Mouse (Mus musculus): ENCODE data around the gene Frat2. TPM values are rescaled to one million over a fixed set of nuclear protein-coding genes. Genes with fewer than 3 reads are reported as not detected.

The Frat2 gene
- polyA plus RNA-seq, 1 experiment from 2014 or later, result 22.7 TPM

GRCm38 (mm10) chr19:41841105-41841750, 6.7 kb downstream of the Frat2 start:
- Histone ChIP-seq H3K4me1 (peaks cover 14% of the 10 kb centered on the region), H3K27ac (no peak overlapping the region), H3K4me3 (replicated peaks) (no peak overlapping the region), H3K9me3 (no peaks in the 10 kb centered on the region), H3K36me3 (replicated peaks) (no peaks in the 10 kb centered on the region), H3K27me3 (no peaks in the 10 kb centered on the region), H3K9ac (no peak overlapping the region), H3K4me2 (no peak overlapping the region)
- WGBS, result 87% methylated on average over 7 of the region's 7 CpGs
- no peak for ATAC-seq (ENCODE audit: low FRiP score)

- H3K4me2 ChIP-seq, result no peak overlapping the region
- ATAC-seq (ENCODE audit: low FRiP score), result no peak
- no peak overlapping the region for H3K4me3 ChIP-seq (replicated peaks)
- no peak overlapping the region for H3K9ac ChIP-seq
- peaks cover 16% of the 10 kb centered on the region for H3K4me1 ChIP-seq
- H3K9me3 ChIP-seq, result no peaks in the 10 kb centered on the region
- no peaks in the 10 kb centered on the region for H3K36me3 ChIP-seq (replicated peaks)
- no peak overlapping the region for H3K27ac ChIP-seq
- H3K27me3 ChIP-seq, result no peaks in the 10 kb centered on the region
- WGBS, result 93% methylated on average over 3 of the region's 3 CpGs
Observed at GRCm38 (mm10) chr19:41839685-41840084, 8.2 kb downstream of the Frat2 start.

DNA sequence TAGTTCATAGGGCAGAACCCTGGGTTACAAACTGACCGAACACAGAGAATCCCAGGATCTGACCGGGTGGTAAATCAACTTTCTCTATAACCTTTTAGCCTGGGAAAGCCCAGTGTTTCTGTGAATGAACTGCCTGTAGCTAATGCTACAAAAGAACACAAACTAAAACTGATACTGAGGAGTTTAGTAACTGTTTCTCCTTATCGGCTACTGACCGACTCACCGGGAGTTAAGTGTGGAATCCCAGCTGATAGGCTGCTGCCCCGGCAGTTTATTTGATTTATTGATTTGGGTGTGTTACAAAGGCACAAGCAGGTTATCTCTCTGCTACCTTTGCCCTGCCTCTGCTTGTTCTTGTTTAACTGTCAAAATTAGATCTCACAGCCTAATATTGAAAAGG, 9.1 kb downstream of the Frat2 start:
- 83% methylated on average over 6 of the region's 6 CpGs for WGBS
- no peak for ATAC-seq (ENCODE audit: low FRiP score)

DNA sequence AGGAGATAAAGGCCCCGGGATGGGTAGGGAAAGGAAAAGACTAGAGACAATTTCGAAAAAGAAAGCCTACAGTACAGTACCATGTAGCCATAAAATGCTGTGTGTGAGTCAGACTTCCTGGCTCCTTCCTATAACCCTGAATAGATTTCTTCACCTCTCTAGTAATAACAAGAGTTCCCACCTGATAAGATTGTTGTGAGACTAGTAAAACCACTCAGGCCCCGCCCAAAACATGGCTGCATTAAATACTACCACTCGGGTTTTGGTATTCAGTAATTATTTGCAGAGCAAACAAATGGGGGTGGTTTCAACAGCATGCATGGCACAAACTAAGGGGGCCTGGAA, 10.0 kb downstream of the Frat2 start:
- Histone ChIP-seq H3K4me1 (peaks cover 24% of the 10 kb centered on the region), H3K27me3 (peaks cover 4% of the 10 kb centered on the region; the same call in 1 of the 2 replicates), H3K9ac (no peak overlapping the region), H3K27ac (no peak overlapping the region), H3K9me3 (no peaks in the 10 kb centered on the region), H3K4me2 (no peak overlapping the region), H3K4me3 (replicated peaks) (no peak overlapping the region), H3K36me3 (replicated peaks) (no peaks in the 10 kb centered on the region)
- no peak for ATAC-seq (ENCODE audit: low FRiP score)
- WGBS, result 72% methylated on average over 4 of the region's 4 CpGs

More for the DNA sequence above, 9.1 kb downstream of the Frat2 start:
- peaks cover 16% of the 10 kb centered on the region for H3K4me1 ChIP-seq
- no peaks in the 10 kb centered on the region for H3K9me3 ChIP-seq
- no peaks in the 10 kb centered on the region for H3K36me3 ChIP-seq (replicated peaks)
- no peak overlapping the region for H3K4me2 ChIP-seq
- H3K4me3 ChIP-seq (replicated peaks), result no peak overlapping the region
- H3K9ac ChIP-seq, result no peak overlapping the region
- no peak overlapping the region for H3K27ac ChIP-seq
- no peaks in the 10 kb centered on the region for H3K27me3 ChIP-seq

GRCm38 (mm10) chr19:41837194-41837916, 10.6 kb downstream of the Frat2 start:
- peaks cover 30% of the 10 kb centered on the region for H3K4me1 ChIP-seq
- H3K27ac ChIP-seq, result no peak overlapping the region
- no peak for ATAC-seq (ENCODE audit: low FRiP score)
- H3K4me3 ChIP-seq (replicated peaks), result no peak overlapping the region
- no peak overlapping the region for H3K4me2 ChIP-seq
- 84% methylated on average over 9 of the region's 9 CpGs for WGBS
- H3K36me3 ChIP-seq (replicated peaks), result no peaks in the 10 kb centered on the region
- H3K9me3 ChIP-seq, result no peaks in the 10 kb centered on the region
- no peak overlapping the region for H3K9ac ChIP-seq
- H3K27me3 ChIP-seq, result peaks cover 9% of the 10 kb centered on the region; the same call in 1 of the 2 replicates

DNA sequence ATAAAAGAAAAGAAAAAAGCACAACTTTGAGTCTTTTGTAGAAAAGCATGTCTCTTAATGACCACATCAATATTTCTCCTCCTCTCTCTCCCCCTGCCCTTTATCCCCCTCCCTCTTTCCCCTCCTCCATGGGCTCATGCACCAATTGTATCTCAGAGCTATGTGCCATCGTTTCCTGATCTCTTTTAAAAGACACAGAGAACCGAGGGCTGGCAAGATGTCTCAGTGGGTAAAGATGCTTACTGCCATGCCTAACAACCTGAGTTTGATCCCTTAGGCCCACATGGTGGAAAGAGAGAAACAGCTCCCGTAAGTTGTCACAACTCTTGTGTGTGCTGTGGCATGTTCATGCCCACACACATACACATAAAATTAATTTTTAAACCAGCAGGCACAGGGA, 11.2 kb downstream of the Frat2 start:
- Histone ChIP-seq H3K4me3 (replicated peaks) (no peak overlapping the region), H3K27me3 (peaks cover 13% of the 10 kb centered on the region; the same call in 1 of the 2 replicates), H3K4me2 (no peak overlapping the region), H3K36me3 (replicated peaks) (no peaks in the 10 kb centered on the region), H3K9me3 (no peaks in the 10 kb centered on the region), H3K9ac (no peak overlapping the region), H3K4me1 (peaks cover 36% of the 10 kb centered on the region), H3K27ac (no peak overlapping the region)
- no peak for ATAC-seq (ENCODE audit: low FRiP score)
- WGBS, result 55% methylated on average over 3 of the region's 3 CpGs

DNA sequence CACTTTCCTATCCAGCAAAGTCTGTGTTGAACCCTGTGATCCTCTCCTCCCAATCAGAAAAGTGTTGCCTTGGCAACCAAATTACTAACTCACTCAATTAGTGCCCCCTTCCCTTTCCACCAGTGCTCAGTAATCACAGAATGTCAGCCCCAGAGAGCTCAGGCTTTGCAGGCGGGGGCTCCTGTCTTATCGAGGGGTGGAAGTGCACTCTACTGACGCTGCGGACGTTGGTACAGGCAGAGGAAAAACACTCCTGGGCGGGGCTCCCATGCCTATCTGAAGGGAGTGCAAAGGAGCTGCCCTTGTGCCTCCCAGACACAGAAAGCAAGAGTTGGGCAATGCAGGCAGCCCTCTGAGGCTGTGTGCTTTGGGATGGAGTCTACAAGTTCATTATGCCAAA, 12.1 kb downstream of the Frat2 start:
- WGBS, result 3% methylated on average over 6 of the region's 6 CpGs
- Histone ChIP-seq H3K9ac (no peak overlapping the region), H3K36me3 (replicated peaks) (no peaks in the 10 kb centered on the region), H3K9me3 (no peaks in the 10 kb centered on the region), H3K27me3 (peaks cover 18% of the 10 kb centered on the region; the same call in 1 of the 2 replicates), H3K4me2 (peak overlapping the region; percentile 47), H3K4me1 (peaks cover 45% of the 10 kb centered on the region), H3K4me3 (replicated peaks) (peak overlapping the region; percentile 9; the same call in 1 of the 2 replicates), H3K27ac (peak overlapping the region; percentile 84)
- ATAC-seq (ENCODE audit: low FRiP score), result peak; percentile 85

DNA sequence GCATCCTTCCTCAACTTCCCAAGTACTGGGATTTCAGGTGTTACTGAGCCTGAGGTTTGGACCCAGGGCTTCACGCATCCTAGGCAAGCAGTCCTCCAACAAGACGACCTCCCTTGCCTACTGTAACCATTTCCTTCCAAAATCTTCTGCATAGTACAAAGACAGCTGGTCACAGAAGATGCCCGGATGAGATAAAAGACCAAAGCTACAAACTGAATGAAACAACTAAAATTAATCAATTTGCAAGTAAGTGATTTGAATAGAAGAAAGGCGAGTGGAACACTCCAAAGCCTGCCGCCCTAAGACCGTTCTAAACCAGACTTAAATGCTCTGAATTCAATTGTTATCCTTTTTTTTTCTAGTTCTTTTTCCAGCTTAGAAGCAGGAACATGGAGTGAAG, 12.5 kb downstream of the Frat2 start:
- ATAC-seq (ENCODE audit: low FRiP score), result no peak
- H3K27ac ChIP-seq, result peak overlapping the region; percentile 84
- peaks cover 18% of the 10 kb centered on the region; the same call in 1 of the 2 replicates for H3K27me3 ChIP-seq
- H3K9ac ChIP-seq, result no peak overlapping the region
- no peaks in the 10 kb centered on the region for H3K36me3 ChIP-seq (replicated peaks)
- 41% methylated on average over 6 of the region's 6 CpGs for WGBS
- no peaks in the 10 kb centered on the region for H3K9me3 ChIP-seq
- H3K4me1 ChIP-seq, result peaks cover 49% of the 10 kb centered on the region
- H3K4me2 ChIP-seq, result peak overlapping the region; percentile 47
- no peak overlapping the region for H3K4me3 ChIP-seq (replicated peaks)

DNA sequence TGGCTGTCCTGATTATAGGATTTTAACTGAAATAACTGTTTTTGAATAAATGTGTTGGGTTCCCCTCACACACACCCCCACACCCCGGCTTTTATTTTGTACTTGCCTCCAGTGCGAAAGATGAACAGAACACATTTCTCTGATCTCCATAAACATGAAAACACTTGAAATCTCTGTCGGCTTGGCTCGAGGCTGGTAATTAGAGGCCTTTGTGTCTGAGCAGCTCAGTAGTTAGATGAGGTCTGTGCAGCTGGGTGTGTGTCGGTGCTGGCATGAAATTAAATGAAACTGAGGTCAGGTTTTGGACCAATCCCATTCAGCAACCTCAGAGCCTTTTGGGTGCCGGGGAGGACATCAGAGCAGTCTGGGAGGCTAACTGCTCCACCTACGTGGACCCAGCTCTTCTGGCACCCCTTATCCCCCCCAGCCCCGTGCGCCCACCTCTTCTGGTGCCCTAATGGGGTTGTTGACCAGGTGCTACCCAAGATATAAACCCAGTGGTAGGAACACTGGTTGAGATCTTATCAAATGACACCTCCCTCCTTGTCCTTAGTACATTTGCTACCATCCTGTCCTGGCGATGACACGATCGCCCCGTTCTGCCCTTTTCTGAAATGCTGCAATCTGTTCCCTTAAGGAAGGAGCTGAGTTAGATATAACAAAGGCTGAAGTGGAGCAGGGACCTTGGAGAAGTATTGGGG, 15.3 kb downstream of the Frat2 start:
- peaks cover 52% of the 10 kb centered on the region for H3K4me1 ChIP-seq
- peak overlapping the region; percentile 99 for H3K4me2 ChIP-seq
- H3K36me3 ChIP-seq (replicated peaks), result no peaks in the 10 kb centered on the region
- 55% methylated on average over 13 of the region's 13 CpGs for WGBS
- no peaks in the 10 kb centered on the region for H3K9me3 ChIP-seq
- no peak for ATAC-seq (ENCODE audit: low FRiP score)
- H3K27me3 ChIP-seq, result peaks cover 18% of the 10 kb centered on the region; the same call in 1 of the 2 replicates
- H3K27ac ChIP-seq, result peak overlapping the region; percentile 80
- H3K9ac ChIP-seq, result peak overlapping the region; percentile 80; the same call in 1 of the 2 replicates
- peak overlapping the region; percentile 86 for H3K4me3 ChIP-seq (replicated peaks)

DNA sequence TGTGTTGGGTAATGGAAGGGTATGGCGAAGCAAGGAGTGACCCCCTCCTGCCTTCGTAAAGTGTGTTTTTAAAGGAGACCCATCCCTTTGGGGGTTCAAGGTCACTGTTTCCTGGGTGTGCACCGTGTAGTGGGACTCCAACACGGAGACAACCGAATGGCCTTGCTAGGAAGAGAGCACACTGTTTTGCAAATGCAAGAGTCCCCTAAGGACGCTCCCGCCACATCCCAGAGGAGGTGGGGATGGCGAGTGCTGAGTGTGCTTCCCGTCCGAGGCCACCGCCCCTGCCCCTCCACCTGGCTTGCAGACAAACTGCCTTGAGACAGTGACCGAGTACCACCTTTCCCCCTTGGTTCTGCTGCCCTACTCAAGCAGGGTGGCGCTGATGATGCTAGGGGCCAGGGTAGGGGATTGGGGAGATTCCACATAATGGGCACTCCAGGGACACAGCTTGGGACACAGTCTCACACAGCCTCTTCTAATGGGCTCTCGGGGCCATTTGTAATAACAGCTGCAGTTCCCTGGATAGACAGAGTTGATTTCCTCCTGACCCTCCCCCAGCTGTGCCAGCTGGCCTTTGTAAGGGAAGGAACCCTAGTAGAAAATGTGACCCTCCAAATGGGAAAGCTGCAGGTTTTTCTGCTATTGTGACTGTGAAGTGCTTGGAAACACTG, 16.1 kb downstream of the Frat2 start:
- no peaks in the 10 kb centered on the region for H3K9me3 ChIP-seq
- no peak for ATAC-seq (ENCODE audit: low FRiP score)

DNA sequence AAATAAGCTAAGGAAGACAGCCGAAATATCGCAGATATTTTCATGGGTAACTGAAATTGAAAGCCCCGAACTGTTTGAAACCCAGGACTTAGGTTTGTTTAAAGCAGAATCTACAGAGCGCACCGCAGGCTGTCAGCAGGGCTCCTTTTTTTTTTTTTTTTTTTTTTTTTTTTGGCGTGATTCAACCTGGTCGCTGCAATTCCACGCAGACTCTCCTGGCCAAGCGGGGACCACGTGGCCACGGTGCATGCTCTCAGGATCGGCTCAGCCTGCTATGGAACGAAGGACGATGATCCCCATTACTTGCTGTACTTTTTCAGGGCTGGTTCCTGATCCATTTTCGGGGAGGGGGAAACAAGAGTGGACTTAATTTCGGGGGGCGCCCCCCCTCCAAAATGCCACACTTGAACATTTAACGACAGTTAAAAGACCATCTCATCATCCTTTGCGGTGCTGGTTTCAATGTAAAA, 16.8 kb downstream of the Frat2 start:
- 1% methylated on average over 19 of the region's 19 CpGs for WGBS
- H3K36me3 ChIP-seq (replicated peaks), result no peaks in the 10 kb centered on the region
- peak overlapping the region; percentile 86 for H3K4me3 ChIP-seq (replicated peaks)
- H3K9ac ChIP-seq, result peak overlapping the region; percentile 80
- H3K4me2 ChIP-seq, result peak overlapping the region; percentile 99
- H3K27ac ChIP-seq, result peak overlapping the region; percentile 92
- H3K4me1 ChIP-seq, result peaks cover 48% of the 10 kb centered on the region
- H3K9me3 ChIP-seq, result no peaks in the 10 kb centered on the region
- H3K27me3 ChIP-seq, result peaks cover 18% of the 10 kb centered on the region; the same call in 1 of the 2 replicates
- no peak for ATAC-seq (ENCODE audit: low FRiP score)

More for the DNA sequence above, 16.1 kb downstream of the Frat2 start:
- peak overlapping the region; percentile 80 for H3K27ac ChIP-seq
- 7% methylated on average over 14 of the region's 14 CpGs for WGBS
- peaks cover 52% of the 10 kb centered on the region for H3K4me1 ChIP-seq
- H3K36me3 ChIP-seq (replicated peaks), result no peaks in the 10 kb centered on the region
- peak overlapping the region; percentile 86 for H3K4me3 ChIP-seq (replicated peaks)
- peak overlapping the region; percentile 80 for H3K9ac ChIP-seq
- H3K4me2 ChIP-seq, result peak overlapping the region; percentile 99
- H3K27me3 ChIP-seq, result peaks cover 18% of the 10 kb centered on the region; the same call in 1 of the 2 replicates

All from forebrain, embryonic 12.5 days (tissue).